Mouse (Mus musculus): ENCODE measurements at regions not wholly inside any gene's neighbourhood (a gene's known extent, or its start where the extent isn't known, plus 50 kb on each side); places are given as distances from the start of the nearest gene placed in this dataset.

GRCm38 (mm10) chr2:116813559-116813895 is 65.0 kb upstream of the Tmco5 start:
- no peak for ATAC-seq (ENCODE audit: insufficient number of reproducible peaks, low FRiP score, low TSS enrichment, low read depth)
- no peak for DNase-seq (ENCODE audit: low spot score)
- no peak overlapping the region for H3K4me2 ChIP-seq (ENCODE audit: low read depth, severe bottlenecking)

GRCm38 (mm10) chr2:116817134-116817533 is 61.4 kb upstream of the Tmco5 start:
- ATAC-seq (ENCODE audit: insufficient number of reproducible peaks, low FRiP score, low TSS enrichment, low read depth) (no peak), DNase-seq (ENCODE audit: low spot score) (no peak)
- no peaks in the 10 kb centered on the region for H3K9me3 ChIP-seq (ENCODE audit: control insufficient read depth, low read length)
- H3K27me3 ChIP-seq (ENCODE audit: control insufficient read depth, insufficient read depth, low read length): no peaks in the 10 kb centered on the region
- H3K4me2 ChIP-seq (ENCODE audit: low read depth, severe bottlenecking): no peak overlapping the region
- no peak overlapping the region for H3K9ac ChIP-seq (ENCODE audit: low read length)
- WGBS: 82% methylated on average over 6 of the region's 6 CpGs
- H3K36me3 ChIP-seq (ENCODE audit: control insufficient read depth, insufficient read depth, low read length): no peaks in the 10 kb centered on the region
- H3K4me3 ChIP-seq (ENCODE audit: low read depth, low read length): no peak overlapping the region
- H3K27ac ChIP-seq (replicated peaks; ENCODE audit: low read depth, low read length): no peak overlapping the region
- H3K4me1 ChIP-seq (ENCODE audit: control insufficient read depth, insufficient read depth, low read length): peaks cover 7% of the 10 kb centered on the region

More at GRCm38 (mm10) chr2:116813559-116813895, 65.0 kb upstream of the Tmco5 start:
- Histone ChIP-seq H3K9ac (ENCODE audit: low read length) (no peak overlapping the region), H3K27me3 (ENCODE audit: control insufficient read depth, insufficient read depth, low read length) (no peaks in the 10 kb centered on the region), H3K27ac (replicated peaks; ENCODE audit: low read depth, low read length) (no peak overlapping the region), H3K36me3 (ENCODE audit: control insufficient read depth, insufficient read depth, low read length) (no peaks in the 10 kb centered on the region), H3K9me3 (ENCODE audit: control insufficient read depth, low read length) (no peaks in the 10 kb centered on the region), H3K4me3 (ENCODE audit: low read depth, low read length) (no peak overlapping the region), H3K4me1 (ENCODE audit: control insufficient read depth, insufficient read depth, low read length) (peaks cover 7% of the 10 kb centered on the region)
- WGBS: 36% methylated on average over 5 of the region's 5 CpGs

- H3K9ac ChIP-seq (ENCODE audit: low read length): no peak overlapping the region
- ATAC-seq (ENCODE audit: insufficient number of reproducible peaks, low FRiP score, low TSS enrichment, low read depth) (no peak), DNase-seq (ENCODE audit: low spot score) (no peak)
- peaks cover 7% of the 10 kb centered on the region for H3K4me1 ChIP-seq (ENCODE audit: control insufficient read depth, insufficient read depth, low read length)
- H3K9me3 ChIP-seq (ENCODE audit: control insufficient read depth, low read length): no peaks in the 10 kb centered on the region
- H3K36me3 ChIP-seq (ENCODE audit: control insufficient read depth, insufficient read depth, low read length): no peaks in the 10 kb centered on the region
- no peaks in the 10 kb centered on the region for H3K27me3 ChIP-seq (ENCODE audit: control insufficient read depth, insufficient read depth, low read length)
- H3K4me2 ChIP-seq (ENCODE audit: low read depth, severe bottlenecking): no peak overlapping the region
- WGBS: 80% methylated on average over 9 of the region's 9 CpGs
- no peak overlapping the region for H3K4me3 ChIP-seq (ENCODE audit: low read depth, low read length)
- H3K27ac ChIP-seq (replicated peaks; ENCODE audit: low read depth, low read length): no peak overlapping the region
These were observed 60.9 kb upstream of the Tmco5 start for GRCm38 (mm10) chr2:116817561-116817960.

- Histone ChIP-seq H3K36me3 (ENCODE audit: control insufficient read depth, insufficient read depth, low read length) (no peaks in the 10 kb centered on the region), H3K4me2 (ENCODE audit: low read depth, severe bottlenecking) (no peak overlapping the region), H3K27me3 (ENCODE audit: control insufficient read depth, insufficient read depth, low read length) (no peaks in the 10 kb centered on the region), H3K4me3 (ENCODE audit: low read depth, low read length) (no peak overlapping the region), H3K9me3 (ENCODE audit: control insufficient read depth, low read length) (no peaks in the 10 kb centered on the region), H3K4me1 (ENCODE audit: control insufficient read depth, insufficient read depth, low read length) (peaks cover 2% of the 10 kb centered on the region; the same call in 1 of the 2 replicates), H3K9ac (ENCODE audit: low read length) (no peak overlapping the region), H3K27ac (replicated peaks; ENCODE audit: low read depth, low read length) (no peak overlapping the region)
- ATAC-seq (ENCODE audit: insufficient number of reproducible peaks, low FRiP score, low TSS enrichment, low read depth) (no peak), DNase-seq (ENCODE audit: low spot score) (no peak)
- WGBS: 66% methylated on average over 2 of the region's 2 CpGs
These were observed 59.9 kb upstream of the Tmco5 start for GRCm38 (mm10) chr2:116818550-116818949.

GRCm38 (mm10) chr2:116819016-116819687 is 59.3 kb upstream of the Tmco5 start:
- Histone ChIP-seq H3K36me3 (ENCODE audit: control insufficient read depth, insufficient read depth, low read length) (no peaks in the 10 kb centered on the region), H3K4me1 (ENCODE audit: control insufficient read depth, insufficient read depth, low read length) (no peaks in the 10 kb centered on the region), H3K4me2 (ENCODE audit: low read depth, severe bottlenecking) (no peak overlapping the region), H3K27me3 (ENCODE audit: control insufficient read depth, insufficient read depth, low read length) (no peaks in the 10 kb centered on the region), H3K9ac (ENCODE audit: low read length) (no peak overlapping the region), H3K27ac (replicated peaks; ENCODE audit: low read depth, low read length) (no peak overlapping the region), H3K9me3 (ENCODE audit: control insufficient read depth, low read length) (no peaks in the 10 kb centered on the region), H3K4me3 (ENCODE audit: low read depth, low read length) (no peak overlapping the region)
- DNase-seq (ENCODE audit: low spot score): no peak
- ATAC-seq (ENCODE audit: insufficient number of reproducible peaks, low FRiP score, low TSS enrichment, low read depth): no peak
- WGBS: 54% methylated on average over 13 of the region's 13 CpGs

- peak; percentile 57; the same call in 1 of the 2 replicates for ATAC-seq (ENCODE audit: insufficient number of reproducible peaks, low FRiP score, low TSS enrichment, low read depth)
- DNase-seq (ENCODE audit: low spot score): peak; percentile 54
- WGBS: 55% methylated on average over 13 of the region's 13 CpGs
These were observed 57.4 kb upstream of the Tmco5 start for GRCm38 (mm10) chr2:116820831-116821745.

More at GRCm38 (mm10) chr2:116820831-116821745, 57.4 kb upstream of the Tmco5 start:
- Histone ChIP-seq H3K4me1 (ENCODE audit: control insufficient read depth, insufficient read depth, low read length) (no peaks in the 10 kb centered on the region), H3K4me3 (ENCODE audit: low read depth, low read length) (no peak overlapping the region), H3K36me3 (ENCODE audit: control insufficient read depth, insufficient read depth, low read length) (no peaks in the 10 kb centered on the region), H3K4me2 (ENCODE audit: low read depth, severe bottlenecking) (no peak overlapping the region), H3K9ac (ENCODE audit: low read length) (no peak overlapping the region), H3K27me3 (ENCODE audit: control insufficient read depth, insufficient read depth, low read length) (no peaks in the 10 kb centered on the region), H3K27ac (replicated peaks; ENCODE audit: low read depth, low read length) (no peak overlapping the region), H3K9me3 (ENCODE audit: control insufficient read depth, low read length) (no peaks in the 10 kb centered on the region)
